In genomic region chr2:91071059-91071458, GRCm38 (mm10) we compare ENCODE assay signal across 7 mouse cellular contexts. TPM values are rescaled to one million over a fixed set of nuclear protein-coding genes. Genes with fewer than 3 reads are reported as not detected.
A peak's percentile ranks its signal among the peaks of the same experiment; 100 is the strongest.
DNase-seq lines count a peak whose midpoint lies in the region; ATAC-seq lines count a peak whose summit lies in the region.

No protein-coding gene starts in this region.

- peak overlapping the region; percentile 83 for H3K4me2 ChIP-seq in lung, embryonic 16.5 days (ENCODE audit: low read depth, low read length)
- peak overlapping the region; percentile 83 for H3K4me2 ChIP-seq in forebrain, embryonic 11.5 days (ENCODE audit: low read depth, low read length, severe bottlenecking)
- H3K4me2 ChIP-seq in intestine, embryonic 16.5 days (ENCODE audit: low read depth, low read length): peak overlapping the region; percentile 94
- H3K4me2 ChIP-seq in neural tube, embryonic 14.5 days (ENCODE audit: low read depth, low read length): peak overlapping the region; percentile 67

- no peaks in the 10 kb centered on the region for H3K36me3 ChIP-seq in lung, embryonic 16.5 days (ENCODE audit: control insufficient read depth, insufficient read depth, low read length)
- no peaks in the 10 kb centered on the region for H3K36me3 ChIP-seq in forebrain, embryonic 11.5 days (ENCODE audit: control insufficient read depth, insufficient read depth, low read length)
- no peaks in the 10 kb centered on the region for H3K36me3 ChIP-seq in intestine, embryonic 16.5 days (ENCODE audit: control insufficient read depth, insufficient read depth, low read length)
- H3K36me3 ChIP-seq in neural tube, embryonic 14.5 days (ENCODE audit: control insufficient read depth, insufficient read depth, low read length): peaks cover 5% of the 10 kb centered on the region; the same call in 1 of the 2 replicates

- H3K4me1 ChIP-seq in lung, embryonic 16.5 days (replicated peaks; ENCODE audit: control insufficient read depth, insufficient read depth, low read length): peaks cover 20% of the 10 kb centered on the region
- H3K4me1 ChIP-seq in forebrain, embryonic 11.5 days (replicated peaks; ENCODE audit: control insufficient read depth, insufficient read depth, low read length): peaks cover 9% of the 10 kb centered on the region; the same call in 1 of the 2 replicates
- H3K4me1 ChIP-seq in intestine, embryonic 16.5 days (ENCODE audit: control insufficient read depth, insufficient read depth, low read length): peaks cover 13% of the 10 kb centered on the region
- H3K4me1 ChIP-seq in neural tube, embryonic 14.5 days (ENCODE audit: control insufficient read depth, insufficient read depth, low read length): peaks cover 20% of the 10 kb centered on the region

- WGBS in lung, embryonic 16.5 days: 83% methylated on average over 10 of the region's 10 CpGs
- 91% methylated on average over 10 of the region's 10 CpGs for WGBS in forebrain, embryonic 11.5 days
- 83% methylated on average over 10 of the region's 10 CpGs for WGBS in intestine, embryonic 16.5 days
- 81% methylated on average over 10 of the region's 10 CpGs for WGBS in neural tube, embryonic 14.5 days

- no peak for ATAC-seq in lung, embryonic 16.5 days (ENCODE audit: low read depth)
- ATAC-seq in forebrain, embryonic 11.5 days (replicated peaks; ENCODE audit: low FRiP score): no peak
- ATAC-seq in intestine, embryonic 16.5 days: no peak
- no peak for ATAC-seq in neural tube, embryonic 14.5 days (ENCODE audit: low read depth)

- peak overlapping the region; percentile 84 for H3K27ac ChIP-seq in lung, embryonic 16.5 days (ENCODE audit: low read length)
- H3K27ac ChIP-seq in forebrain, embryonic 11.5 days (ENCODE audit: low read depth, low read length): peak overlapping the region; percentile 65; the same call in 1 of the 2 replicates
- H3K27ac ChIP-seq in intestine, embryonic 16.5 days (ENCODE audit: low read length): no peak overlapping the region
- peak overlapping the region; percentile 85 for H3K27ac ChIP-seq in neural tube, embryonic 14.5 days (ENCODE audit: low read depth, low read length)

- H3K9me3 ChIP-seq in lung, embryonic 16.5 days (ENCODE audit: control insufficient read depth, low read length): no peaks in the 10 kb centered on the region
- no peaks in the 10 kb centered on the region for H3K9me3 ChIP-seq in forebrain, embryonic 11.5 days (ENCODE audit: control insufficient read depth, low read length)
- H3K9me3 ChIP-seq in intestine, embryonic 16.5 days (ENCODE audit: control insufficient read depth, low read length): no peaks in the 10 kb centered on the region
- no peaks in the 10 kb centered on the region for H3K9me3 ChIP-seq in neural tube, embryonic 14.5 days (ENCODE audit: control insufficient read depth, low read length)

- H3K27me3 ChIP-seq in lung, embryonic 16.5 days (ENCODE audit: control insufficient read depth, insufficient read depth, low read depth, low read length): no peaks in the 10 kb centered on the region
- H3K27me3 ChIP-seq in forebrain, embryonic 11.5 days (ENCODE audit: control insufficient read depth, insufficient read depth, low read length): no peaks in the 10 kb centered on the region
- H3K27me3 ChIP-seq in intestine, embryonic 16.5 days (replicated peaks; ENCODE audit: control insufficient read depth, insufficient read depth, low read length): no peaks in the 10 kb centered on the region
- no peaks in the 10 kb centered on the region for H3K27me3 ChIP-seq in neural tube, embryonic 14.5 days (ENCODE audit: control insufficient read depth, insufficient read depth, low read length)

- DNase-seq in lung, adult 18-20 months: no peak
- DNase-seq in forebrain, embryonic 11.5 days (ENCODE audit: low spot score): no peak
- DNase-seq in adrenal gland, postnatal 10 days: no peak
- DNase-seq in left cerebral cortex, postnatal 10 days (ENCODE audit: extremely low spot score in 1 of 2, low spot score in 2 of 2): no peak

- intact Hi-C loops in left cerebral cortex, postnatal 10 days (cut with DNase I): loop anchor here (2.0 kb wide), 1 partner anchor 30 kb away; no protein-coding TSS in a partner anchor

- H3K9ac ChIP-seq in lung, embryonic 16.5 days (ENCODE audit: low read length): peak overlapping the region; percentile 64
- H3K9ac ChIP-seq in forebrain, embryonic 11.5 days (ENCODE audit: low read length): peak overlapping the region; percentile 73
- H3K9ac ChIP-seq in intestine, embryonic 16.5 days (ENCODE audit: low read depth, low read length): peak overlapping the region; percentile 78
- H3K9ac ChIP-seq in neural tube, embryonic 14.5 days (replicated peaks; ENCODE audit: low read depth, low read length): peak overlapping the region; percentile 71

- peak overlapping the region; percentile 68 for H3K4me3 ChIP-seq in lung, embryonic 16.5 days (ENCODE audit: low read length)
- peak overlapping the region; percentile 64 for H3K4me3 ChIP-seq in forebrain, embryonic 11.5 days (ENCODE audit: low read depth, low read length)
- peak overlapping the region; percentile 71 for H3K4me3 ChIP-seq in intestine, embryonic 16.5 days (ENCODE audit: low read length)
- H3K4me3 ChIP-seq in neural tube, embryonic 14.5 days (ENCODE audit: low read depth, low read length): peak overlapping the region; percentile 65

RNA-seq across cellular contexts. Expression of gene Slc39a13, which starts 0.8 kb away (rescaled TPM):
- 39.2 and 44.4 TPM in 2 replicates for polyA plus RNA-seq in lung, embryonic 16.5 days (2015; fragmentation: Nextera tagmentation; extraction: Ambion mirVana)
- 23.3 and 23.6 TPM in 2 replicates for polyA plus RNA-seq in forebrain, embryonic 11.5 days (2014; fragmentation: Nextera tagmentation; extraction: Ambion mirVana)
- polyA plus RNA-seq in intestine, embryonic 16.5 days (2015; fragmentation: Nextera tagmentation; extraction: Ambion mirVana): 30.2 and 32.3 TPM in 2 replicates
- polyA plus RNA-seq in neural tube, embryonic 14.5 days (2014; fragmentation: Nextera tagmentation; extraction: Ambion mirVana): 29.2 and 32.3 TPM in 2 replicates
- 10 to 100 TPM; 22.3 to 30.5 TPM for total RNA-seq in adrenal gland, postnatal 10 days (2021)
- total RNA-seq in left cerebral cortex, postnatal 10 days (2021): 10 to 100 TPM; 25.7 to 27.6 TPM

RNA-seq across cellular contexts. Expression of gene Spi1, which starts 11.1 kb away (rescaled TPM):
- polyA plus RNA-seq in lung, embryonic 16.5 days (2015; fragmentation: Nextera tagmentation; extraction: Ambion mirVana): 6.4 and 8.8 TPM in 2 replicates
- 2.2 and 4.9 TPM in 2 replicates for polyA plus RNA-seq in forebrain, embryonic 11.5 days (2014; fragmentation: Nextera tagmentation; extraction: Ambion mirVana)
- 4.2 and 6.1 TPM in 2 replicates for polyA plus RNA-seq in intestine, embryonic 16.5 days (2015; fragmentation: Nextera tagmentation; extraction: Ambion mirVana)
- polyA plus RNA-seq in neural tube, embryonic 14.5 days (2014; fragmentation: Nextera tagmentation; extraction: Ambion mirVana): 1.7 and 3.3 TPM in 2 replicates
- 1 to 10 TPM; 5.3 to 8.7 TPM for total RNA-seq in adrenal gland, postnatal 10 days (2021)
- 1 to 10 TPM; 5.2 to 5.6 TPM for total RNA-seq in left cerebral cortex, postnatal 10 days (2021)

RNA-seq across cellular contexts. Expression of gene Psmc3, which starts 17.2 kb away (rescaled TPM):
- polyA plus RNA-seq in lung, embryonic 16.5 days (2015; fragmentation: Nextera tagmentation; extraction: Ambion mirVana): 278 and 298 TPM in 2 replicates
- 354 and 371 TPM in 2 replicates for polyA plus RNA-seq in forebrain, embryonic 11.5 days (2014; fragmentation: Nextera tagmentation; extraction: Ambion mirVana)
- polyA plus RNA-seq in intestine, embryonic 16.5 days (2015; fragmentation: Nextera tagmentation; extraction: Ambion mirVana): 238 and 252 TPM in 2 replicates
- polyA plus RNA-seq in neural tube, embryonic 14.5 days (2014; fragmentation: Nextera tagmentation; extraction: Ambion mirVana): 245 and 251 TPM in 2 replicates
- total RNA-seq in adrenal gland, postnatal 10 days (2021): 100 to 1,000 TPM; 174 to 182 TPM
- total RNA-seq in left cerebral cortex, postnatal 10 days (2021): 100 to 1,000 TPM; 207 to 208 TPM

RNA-seq across cellular contexts. Expression of gene Rapsn, which starts 35.6 kb away (rescaled TPM):
- 2.0 and 2.3 TPM in 2 replicates for polyA plus RNA-seq in lung, embryonic 16.5 days (2015; fragmentation: Nextera tagmentation; extraction: Ambion mirVana)
- 3.1 and 5.0 TPM in 2 replicates for polyA plus RNA-seq in forebrain, embryonic 11.5 days (2014; fragmentation: Nextera tagmentation; extraction: Ambion mirVana)
- 0.72 and 0.94 TPM in 2 replicates for polyA plus RNA-seq in intestine, embryonic 16.5 days (2015; fragmentation: Nextera tagmentation; extraction: Ambion mirVana)
- 0.37 and 1.2 TPM in 2 replicates for polyA plus RNA-seq in neural tube, embryonic 14.5 days (2014; fragmentation: Nextera tagmentation; extraction: Ambion mirVana)
- total RNA-seq in adrenal gland, postnatal 10 days (2021): 1 to 10 TPM; 1.7 to 5.0 TPM
- total RNA-seq in left cerebral cortex, postnatal 10 days (2021): under 1 TPM; 0.24 to 0.49 TPM

RNA-seq across cellular contexts. Expression of gene Mybpc3, which starts 46.9 kb away (rescaled TPM):
- 13.0 and 18.0 TPM in 2 replicates for polyA plus RNA-seq in lung, embryonic 16.5 days (2015; fragmentation: Nextera tagmentation; extraction: Ambion mirVana)
- not detected in 2 replicates for polyA plus RNA-seq in forebrain, embryonic 11.5 days (2014; fragmentation: Nextera tagmentation; extraction: Ambion mirVana)
- polyA plus RNA-seq in intestine, embryonic 16.5 days (2015; fragmentation: Nextera tagmentation; extraction: Ambion mirVana): 0.06 TPM in 1 of 2 replicates, not detected in the other
- polyA plus RNA-seq in neural tube, embryonic 14.5 days (2014; fragmentation: Nextera tagmentation; extraction: Ambion mirVana): not detected in 2 replicates
- under 1 TPM; 0.09 TPM for total RNA-seq in adrenal gland, postnatal 10 days (2021)
- total RNA-seq in left cerebral cortex, postnatal 10 days (2021): under 1 TPM; 0.51 to 0.61 TPM
